Mouse (Mus musculus): ENCODE measurements around the gene Tmem138.

- TF ChIP-seq POLR2A (IDR thresholded peaks at IDR 0.05; ENCODE audit: borderline replicate concordance, control insufficient read depth, low read depth, low read length) (no peak), CTCF (IDR thresholded peaks at IDR 0.05; ENCODE audit: control insufficient read depth, insufficient read depth, low read length) (no peak)
Observed at GRCm38 (mm10) chr19:10591659-10592377, 14.7 kb upstream of the Tmem138 start.
